Mouse (Mus musculus): ENCODE data around the gene Pbxip1.

DNA sequence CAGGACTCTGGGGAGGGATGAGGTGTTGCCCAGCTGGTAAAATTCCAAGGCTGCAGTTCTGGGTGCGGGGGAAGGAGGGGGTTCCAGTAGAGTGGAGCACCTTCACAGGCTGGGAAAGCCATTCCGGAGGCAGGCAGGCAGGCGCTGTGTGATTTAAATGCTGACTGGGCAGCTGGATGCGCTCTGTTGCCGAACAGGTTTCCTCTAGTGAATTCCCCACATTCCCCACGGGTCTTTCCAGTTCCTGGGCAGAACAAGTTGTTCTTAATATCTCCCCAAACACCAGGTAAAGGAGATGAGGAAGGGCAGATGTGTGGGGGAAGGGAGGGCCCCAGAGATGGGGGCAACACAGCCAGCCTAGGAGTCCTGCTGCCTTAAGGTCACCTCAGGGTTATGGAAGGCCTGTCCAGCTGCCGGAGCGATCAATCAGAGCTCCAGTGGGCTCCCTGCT lies 56.2 kb downstream of the Pbxip1 start:
- no peak for TF ChIP-seq CTCF (IDR thresholded peaks at IDR 0.05; ENCODE audit: low read depth)
- no peak for TF ChIP-seq EP300 (optimal IDR thresholded peaks at IDR 0.05)
